Mouse (Mus musculus) stomach, postnatal 0 days (tissue): ENCODE results near the gene Capn10. TPM values are rescaled to one million over a fixed set of nuclear protein-coding genes. Genes with fewer than 3 reads are reported as not detected.

ENCODE experiments used
- ATAC-seq: fragments of 200-750 bp; cut with Nextera tagmentation; 2 replicates; pipeline ENCODE4 v1.8.0; 2017; ENCODE audit not compliant: low FRiP score, low TSS enrichment
- DNase-seq: peaks from one replicate; pipeline ENCODE4 v3.0.0-alpha.2; 2016; ENCODE audit warnings: low spot score
- H3K27ac ChIP-seq: fragments of 300-500 bp; sonication (generic); replicated peaks from 2 replicates; pipeline ENCODE4 v1.5.1; 2014; ENCODE audit warnings: mild to moderate bottlenecking, control low read depth
- H3K27me3 ChIP-seq: fragments of 300-500 bp; sonication (generic); 2 replicates; pipeline ENCODE4 v1.6.1; 2014; ENCODE audit warnings: low read length; ENCODE audit not compliant: control insufficient read depth, insufficient read depth
- H3K36me3 ChIP-seq: fragments of 300-500 bp; sonication (generic); 2 replicates; pipeline ENCODE4 v1.6.1; 2014; ENCODE audit warnings: low read length, mixed read lengths; ENCODE audit not compliant: control insufficient read depth, insufficient read depth
- H3K4me1 ChIP-seq: fragments of 300-500 bp; sonication (generic); replicated peaks from 2 replicates; pipeline ENCODE4 v1.6.1; 2014; ENCODE audit warnings: antibody characterized with exemption; ENCODE audit not compliant: control insufficient read depth, insufficient read depth
- H3K4me2 ChIP-seq: fragments of 300-500 bp; sonication (generic); replicated peaks from 2 replicates; pipeline ENCODE4 v1.6.1; 2014; ENCODE audit warnings: low read depth, mild to moderate bottlenecking, control low read depth, moderate library complexity
- H3K4me3 ChIP-seq: fragments of 300-500 bp; sonication (generic); 2 replicates; pipeline ENCODE4 v1.5.1; 2014; ENCODE audit warnings: low read depth, low read length, control low read depth
- H3K9ac ChIP-seq: fragments of 300-500 bp; sonication (generic); 2 replicates; pipeline ENCODE4 v1.6.1; 2014; ENCODE audit warnings: mild to moderate bottlenecking, low read length, control low read depth, mixed read lengths
- H3K9me3 ChIP-seq: fragments of 300-500 bp; sonication (generic); 2 replicates; pipeline ENCODE4 v1.6.1; 2016; ENCODE audit warnings: low read length; ENCODE audit not compliant: control insufficient read depth
- CTCF ChIP-seq: IDR thresholded peaks from 2 replicates; pipeline ENCODE4 v1.5.1; 2016; ENCODE audit warnings: antibody characterized with exemption, low read depth, mild to moderate bottlenecking, moderate library complexity
- EP300 ChIP-seq: optimal IDR thresholded peaks from 2 replicates; pipeline ENCODE3; 2016; ENCODE audit warnings: antibody characterized with exemption
- WGBS: fragments of 180-500 bp; shearing (Covaris S2); extraction: QIAGEN DNeasy Blood & Tissue Kit; methylation state at CpG from one replicate; pipeline ENCODE4 v1.1.7; 2014; 5-methylcytosine and 5-hydroxymethylcytosine counted together
- polyA plus RNA-seq: library from polyadenylated mRNA; unstranded; fragments of >200 nt; fragmentation: Nextera tagmentation; extraction: Ambion mirVana; gene quantifications from 2 replicates; pipeline ENCODE4 v1.2.1, GENCODE M21; 2015

Capn10 gene
- polyA plus RNA-seq, 1 experiment from 2014 or later: 23.3 TPM

- H3K9me3 ChIP-seq: no peaks in the 10 kb centered on the region
- H3K4me2 ChIP-seq: no peak overlapping the region
- DNase-seq: no peak
- 68% methylated on average over 4 of the region's 4 CpGs for WGBS
- no peak overlapping the region for H3K9ac ChIP-seq
- TF ChIP-seq CTCF (peak; percentile 60), EP300 (no peak)
- no peak overlapping the region for H3K27ac ChIP-seq
- no peaks in the 10 kb centered on the region for H3K27me3 ChIP-seq
- peaks cover 12% of the 10 kb centered on the region for H3K4me1 ChIP-seq
- H3K36me3 ChIP-seq: no peaks in the 10 kb centered on the region
- no peak for ATAC-seq
- H3K4me3 ChIP-seq: no peak overlapping the region
Measured at GRCm38 (mm10) chr1:92909068-92909467, 25.1 kb upstream of the Capn10 start.

- Histone ChIP-seq H3K4me2 (peak within 1 kb of the TSS; percentile 95), H3K4me1 (peaks cover 12% of the 10 kb centered on the region), H3K9ac (peak within 1 kb of the TSS; percentile 94), H3K27ac (peak within 1 kb of the TSS; percentile 98), H3K9me3 (no peaks in the 10 kb centered on the region), H3K36me3 (peaks cover 3% of the 10 kb centered on the region; the same call in 1 of the 2 replicates), H3K27me3 (no peaks in the 10 kb centered on the region), H3K4me3 (peak within 1 kb of the TSS; percentile 83)
- under 1% methylated on average over 43 of the region's 57 CpGs for whole genome bisulfite sequencing
- ATAC-seq (peak; percentile 71), DNase-seq (peak; percentile 85)
- TF ChIP-seq CTCF (peak; percentile 74), EP300 (no peak)
Measured at GRCm38 (mm10) chr1:92910239-92910885, 23.8 kb upstream of the Capn10 start, which contains the start of gene Rnpepl1. Rnpepl1 (plus strand) TSS chr1:92910783.

- Histone ChIP-seq H3K4me1 (peaks cover 12% of the 10 kb centered on the region), H3K4me2 (peak overlapping the region; percentile 95), H3K27me3 (no peaks in the 10 kb centered on the region), H3K9ac (peak overlapping the region; percentile 94), H3K36me3 (peaks cover 8% of the 10 kb centered on the region), H3K27ac (peak overlapping the region; percentile 98), H3K9me3 (no peaks in the 10 kb centered on the region), H3K4me3 (peak overlapping the region; percentile 83)
- ATAC-seq (peak; percentile 48), DNase-seq (peak; percentile 70)
- under 1% methylated on average over 52 of the region's 85 CpGs for WGBS
- no peak; the same call in 1 of the 2 replicates for TF ChIP-seq CTCF
- TF ChIP-seq EP300: no peak
Measured at GRCm38 (mm10) chr1:92910925-92911720, 23.1 kb upstream of the Capn10 start.

GRCm38 (mm10) chr1:92911721-92912138, 22.4 kb upstream of the Capn10 start:
- TF ChIP-seq CTCF (no peak), EP300 (no peak)
- peak; percentile 57 for DNase-seq
- Histone ChIP-seq H3K27ac (peak overlapping the region; percentile 98), H3K4me3 (peak overlapping the region; percentile 83), H3K4me1 (peaks cover 12% of the 10 kb centered on the region), H3K36me3 (peaks cover 13% of the 10 kb centered on the region), H3K4me2 (peak overlapping the region; percentile 95), H3K9ac (peak overlapping the region; percentile 94), H3K27me3 (no peaks in the 10 kb centered on the region), H3K9me3 (no peaks in the 10 kb centered on the region)
- ATAC-seq: no peak; the same call in 1 of the 2 replicates
- WGBS: 24% methylated on average over 8 of the region's 8 CpGs

- H3K4me2 ChIP-seq: peak overlapping the region; percentile 95
- H3K36me3 ChIP-seq: peaks cover 16% of the 10 kb centered on the region
- H3K4me3 ChIP-seq: peak overlapping the region; percentile 83
- ATAC-seq: peak; percentile 27; the same call in 1 of the 2 replicates
- peaks cover 12% of the 10 kb centered on the region for H3K4me1 ChIP-seq
- H3K27me3 ChIP-seq: no peaks in the 10 kb centered on the region
- H3K9me3 ChIP-seq: no peaks in the 10 kb centered on the region
- 24% methylated on average over 1 of the region's 1 CpGs for WGBS
- peak; percentile 51 for TF ChIP-seq CTCF
- no peak for TF ChIP-seq EP300
- DNase-seq: peak; percentile 56
- peak overlapping the region; percentile 30; the same call in 1 of the 2 replicates for H3K27ac ChIP-seq
- H3K9ac ChIP-seq: peak overlapping the region; percentile 94
Measured at GRCm38 (mm10) chr1:92912286-92912685, 21.9 kb upstream of the Capn10 start.
